Mouse (Mus musculus): Measurements from ENCODE around the gene Zfp869. TPM values are rescaled to one million over a fixed set of nuclear protein-coding genes. Genes with fewer than 3 reads are reported as not detected.
"Not testable (repeated sequence)": the region's sequence is repeated elsewhere in the genome, so short reads cannot be mapped to it uniquely, and the experiment has no call there.

Zfp869 gene
- polyA plus RNA-seq (2015; fragmentation: Nextera tagmentation; extraction: Ambion mirVana), result 12.3 and 14.0 TPM in 2 replicates

DNA sequence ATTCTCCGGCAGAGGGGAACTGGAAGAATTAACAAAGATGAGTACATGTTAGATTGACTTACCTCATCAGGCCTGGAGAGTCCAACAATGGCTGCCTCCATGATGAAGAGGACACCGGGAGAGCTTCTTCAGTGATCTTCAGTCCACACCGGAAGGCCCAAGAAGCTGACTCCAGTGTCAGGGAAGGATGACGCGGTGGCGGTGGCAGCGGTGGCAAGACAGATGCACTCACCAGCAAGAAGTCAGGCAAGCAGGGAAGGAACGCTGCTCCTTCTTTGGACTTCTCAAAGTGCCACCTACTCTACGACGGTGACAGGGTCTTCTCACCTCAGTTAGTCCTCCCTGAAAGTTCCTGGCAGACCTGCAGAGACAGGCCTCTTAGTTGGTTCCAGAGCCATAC lies at the start of gene Zfp869:
Zfp869 (minus strand) TSS at position 101 of the 400 bp plus-strand sequence.
- H3K4me3 ChIP-seq (replicated peaks); DNase-seq; H3K27ac ChIP-seq; H3K9ac ChIP-seq; H3K27me3 ChIP-seq; H3K4me2 ChIP-seq; ATAC-seq (ENCODE audit: low read depth); H3K9me3 ChIP-seq (replicated peaks): not testable (repeated sequence)
- Histone ChIP-seq H3K4me1 (replicated peaks) (peaks cover 22% of the 10 kb centered on the region), H3K36me3 (peaks cover 78% of the 10 kb centered on the region)
- WGBS (ENCODE audit: insufficient replicate concordance), result 92% methylated on average over 10 of the region's 10 CpGs

GRCm38 (mm10) chr8:69758316-69758715 lies 47.8 kb upstream of the Zfp869 start:
- Histone ChIP-seq H3K4me3 (replicated peaks) (no peak overlapping the region), H3K27me3 (no peaks in the 10 kb centered on the region), H3K9me3 (replicated peaks) (no peaks in the 10 kb centered on the region), H3K36me3 (peaks cover 50% of the 10 kb centered on the region), H3K27ac (no peak overlapping the region), H3K4me2 (no peak overlapping the region), H3K9ac (no peak overlapping the region), H3K4me1 (replicated peaks) (peaks cover 9% of the 10 kb centered on the region)
- WGBS (ENCODE audit: insufficient replicate concordance), result 89% methylated on average over 5 of the region's 5 CpGs
- DNase-seq (no peak), ATAC-seq (ENCODE audit: low read depth) (no peak)

- ATAC-seq (ENCODE audit: low read depth) (no peak), DNase-seq (no peak)
- Histone ChIP-seq H3K4me2 (no peak overlapping the region), H3K9ac (0 out of 2 replicates have a peak overlapping the region, but pooled peaks have one; percentile 11), H3K4me3 (replicated peaks) (no peak overlapping the region), H3K4me1 (replicated peaks) (peaks cover 49% of the 10 kb centered on the region), H3K27me3 (no peaks in the 10 kb centered on the region), H3K27ac (peak overlapping the region; percentile 73), H3K9me3 (replicated peaks) (no peaks in the 10 kb centered on the region), H3K36me3 (peaks cover 12% of the 10 kb centered on the region)
- WGBS (ENCODE audit: insufficient replicate concordance), result 25% methylated on average over 2 of the region's 2 CpGs
These were observed 41.9 kb upstream of the Zfp869 start for GRCm38 (mm10) chr8:69752437-69752836.

DNA sequence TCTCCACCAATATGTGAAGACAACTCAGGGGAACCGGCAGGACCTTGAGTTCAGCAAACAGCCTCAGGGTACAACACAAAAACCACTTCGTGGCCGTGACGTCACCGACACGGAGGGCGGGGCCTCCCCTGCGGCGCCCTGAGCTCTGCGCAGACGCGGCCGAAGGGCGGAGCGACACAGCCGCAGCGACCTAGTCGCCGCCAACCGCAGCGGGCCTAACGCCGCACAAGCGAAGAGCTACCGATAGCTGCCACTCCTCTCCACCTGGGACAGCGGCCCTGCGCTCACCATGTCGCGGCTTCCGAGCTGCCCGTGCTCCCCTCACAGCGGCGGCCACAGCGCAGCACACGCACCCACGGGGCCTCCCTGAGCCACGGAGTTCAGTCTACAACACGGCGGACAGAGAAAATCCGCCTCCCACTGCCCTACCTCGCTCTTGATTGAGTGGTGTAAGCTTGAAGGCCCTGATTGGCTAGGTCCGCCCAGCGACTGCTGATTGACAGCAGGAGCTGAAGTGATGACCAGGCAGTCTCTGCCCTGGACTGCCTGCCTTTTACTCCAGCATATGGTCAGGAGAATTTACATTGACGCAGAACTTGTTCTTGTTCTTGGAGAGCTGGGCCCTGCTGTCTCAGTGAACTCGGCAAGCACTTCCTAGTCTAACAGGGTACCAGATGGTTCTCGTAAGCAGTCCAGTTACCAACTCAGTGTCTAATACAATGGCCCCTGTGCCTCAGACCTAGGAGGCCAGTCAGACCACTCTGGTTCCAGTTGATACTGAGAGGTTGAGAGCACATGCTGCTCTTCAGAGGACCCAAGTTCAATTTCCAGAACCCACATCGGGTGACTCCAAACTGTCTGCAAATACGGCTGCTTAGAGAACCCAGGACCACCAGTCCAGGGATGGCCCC lies 39.3 kb upstream of the Zfp869 start, which contains the start of gene Zfp963:
Zfp963 (minus strand) TSS at position 427 of the 911 bp plus-strand sequence.
- H3K4me3 ChIP-seq (replicated peaks), result peak within 1 kb of the TSS; percentile 73
- peaks cover 49% of the 10 kb centered on the region for H3K4me1 ChIP-seq (replicated peaks)
- peak within 1 kb of the TSS; percentile 68 for H3K4me2 ChIP-seq
- peak within 1 kb of the TSS; percentile 85 for H3K9ac ChIP-seq
- ATAC-seq (ENCODE audit: low read depth), result peak; percentile 98
- H3K27ac ChIP-seq, result peak within 1 kb of the TSS; percentile 98
- 3% methylated on average over 48 of the region's 48 CpGs for WGBS (ENCODE audit: insufficient replicate concordance)
- DNase-seq, result peak; percentile 94
- H3K27me3 ChIP-seq, result no peaks in the 10 kb centered on the region
- no peaks in the 10 kb centered on the region for H3K9me3 ChIP-seq (replicated peaks)
- 0 out of 2 replicates have a peak, but pooled peaks cover 3% of the 10 kb centered on the region for H3K36me3 ChIP-seq

- no peak overlapping the region for H3K9ac ChIP-seq
- no peak overlapping the region for H3K4me3 ChIP-seq (replicated peaks)
- H3K4me2 ChIP-seq, result no peak overlapping the region
- DNase-seq (no peak), ATAC-seq (ENCODE audit: low read depth) (no peak)
- no peaks in the 10 kb centered on the region for H3K27me3 ChIP-seq
- H3K9me3 ChIP-seq (replicated peaks), result no peaks in the 10 kb centered on the region
- H3K27ac ChIP-seq, result no peak overlapping the region
- WGBS (ENCODE audit: insufficient replicate concordance), result 59% methylated on average over 2 of the region's 2 CpGs
- H3K36me3 ChIP-seq, result peaks cover 19% of the 10 kb centered on the region
- no peaks in the 10 kb centered on the region for H3K4me1 ChIP-seq (replicated peaks)
These were observed 30.7 kb upstream of the Zfp869 start for GRCm38 (mm10) chr8:69741231-69741630.

GRCm38 (mm10) chr8:69740763-69741162 lies 30.2 kb upstream of the Zfp869 start:
- H3K4me3 ChIP-seq (replicated peaks), result no peak overlapping the region
- H3K4me2 ChIP-seq, result no peak overlapping the region
- DNase-seq (no peak), ATAC-seq (ENCODE audit: low read depth) (no peak)
- H3K27ac ChIP-seq, result no peak overlapping the region
- H3K9ac ChIP-seq, result no peak overlapping the region
- peaks cover 19% of the 10 kb centered on the region for H3K36me3 ChIP-seq
- H3K9me3 ChIP-seq (replicated peaks), result no peaks in the 10 kb centered on the region
- 69% methylated on average over 6 of the region's 6 CpGs for WGBS (ENCODE audit: insufficient replicate concordance)
- H3K4me1 ChIP-seq (replicated peaks), result no peaks in the 10 kb centered on the region
- no peaks in the 10 kb centered on the region for H3K27me3 ChIP-seq

- Histone ChIP-seq H3K4me1 (replicated peaks) (no peaks in the 10 kb centered on the region; the same call in 1 of the 2 replicates), H3K4me3 (replicated peaks) (no peak overlapping the region), H3K27ac (no peak overlapping the region), H3K4me2 (no peak overlapping the region), H3K27me3 (no peaks in the 10 kb centered on the region), H3K36me3 (no peaks in the 10 kb centered on the region), H3K9me3 (replicated peaks) (no peaks in the 10 kb centered on the region), H3K9ac (no peak overlapping the region)
- 63% methylated on average over 1 of the region's 1 CpGs for WGBS (ENCODE audit: insufficient replicate concordance)
- DNase-seq, result no peak
- ATAC-seq (ENCODE audit: low read depth), result 0 out of 2 replicates have a peak, but pooled peaks have one; percentile 41
These were observed 25.0 kb upstream of the Zfp869 start for GRCm38 (mm10) chr8:69735495-69735894.

GRCm38 (mm10) chr8:69717232-69717580 lies 6.7 kb upstream of the Zfp869 start:
- Histone ChIP-seq H3K9me3 (replicated peaks) (no peaks in the 10 kb centered on the region), H3K27ac (no peak overlapping the region), H3K4me3 (replicated peaks) (peak overlapping the region; percentile 55), H3K27me3 (no peaks in the 10 kb centered on the region), H3K36me3 (peaks cover 17% of the 10 kb centered on the region), H3K9ac (peak overlapping the region; percentile 57), H3K4me1 (replicated peaks) (peaks cover 27% of the 10 kb centered on the region), H3K4me2 (peak overlapping the region; percentile 71)
- WGBS (ENCODE audit: insufficient replicate concordance), result 35% methylated on average over 5 of the region's 5 CpGs
- ATAC-seq (ENCODE audit: low read depth) (peak; percentile 5), DNase-seq (no peak)

GRCm38 (mm10) chr8:69716403-69717231 lies 6.1 kb upstream of the Zfp869 start:
- Histone ChIP-seq H3K4me3 (replicated peaks) (peak overlapping the region; percentile 96), H3K4me2 (peak overlapping the region; percentile 71), H3K9me3 (replicated peaks) (no peaks in the 10 kb centered on the region), H3K4me1 (replicated peaks) (peaks cover 27% of the 10 kb centered on the region), H3K9ac (peak overlapping the region; percentile 98), H3K36me3 (peaks cover 22% of the 10 kb centered on the region), H3K27ac (peak overlapping the region; percentile 99), H3K27me3 (no peaks in the 10 kb centered on the region)
- under 1% methylated on average over 52 of the region's 52 CpGs for WGBS (ENCODE audit: insufficient replicate concordance)
- ATAC-seq (ENCODE audit: low read depth) (peak; percentile 97), DNase-seq (peak; percentile 95)

GRCm38 (mm10) chr8:69715366-69715765 lies 4.8 kb upstream of the Zfp869 start:
- Histone ChIP-seq H3K27ac (no peak overlapping the region), H3K4me1 (replicated peaks) (peaks cover 27% of the 10 kb centered on the region), H3K4me3 (replicated peaks) (peak overlapping the region; percentile 96), H3K9me3 (replicated peaks) (no peaks in the 10 kb centered on the region), H3K4me2 (peak overlapping the region; percentile 63), H3K27me3 (no peaks in the 10 kb centered on the region), H3K36me3 (peaks cover 31% of the 10 kb centered on the region), H3K9ac (peak overlapping the region; percentile 98)
- ATAC-seq (ENCODE audit: low read depth), result no peak
- no peak for DNase-seq
- whole genome bisulfite sequencing (ENCODE audit: insufficient replicate concordance), result 72% methylated on average over 6 of the region's 6 CpGs

GRCm38 (mm10) chr8:69713516-69713915 lies 3.0 kb upstream of the Zfp869 start:
- H3K4me3 ChIP-seq (replicated peaks), result no peak overlapping the region
- no peak for DNase-seq
- ATAC-seq (ENCODE audit: low read depth), result no peak
- no peak overlapping the region for H3K9ac ChIP-seq
- peaks cover 27% of the 10 kb centered on the region for H3K4me1 ChIP-seq (replicated peaks)
- H3K4me2 ChIP-seq, result no peak overlapping the region
- no peaks in the 10 kb centered on the region for H3K27me3 ChIP-seq
- H3K9me3 ChIP-seq (replicated peaks), result no peaks in the 10 kb centered on the region
- H3K36me3 ChIP-seq, result peaks cover 49% of the 10 kb centered on the region
- no peak overlapping the region for H3K27ac ChIP-seq
- 64% methylated on average over 8 of the region's 8 CpGs for WGBS (ENCODE audit: insufficient replicate concordance)

Data from liver, embryonic 13.5 days (tissue).